Mouse (Mus musculus) erythroblast, embryonic 14.5 days (primary cell): Measurements from ENCODE around the gene Chrnb1. TPM values are rescaled to one million over a fixed set of nuclear protein-coding genes. Genes with fewer than 3 reads are reported as not detected.

Experiments
- H3K27me3 ChIP-seq: 2 replicates; pipeline ENCODE4 v1.6.1; 2012; ENCODE audit warnings: inconsistent platforms; ENCODE audit not compliant: control insufficient read depth
- H3K36me3 ChIP-seq: 2 replicates; pipeline ENCODE4 v1.6.1; 2012; ENCODE audit warnings: mild to moderate bottlenecking, inconsistent platforms; ENCODE audit not compliant: control insufficient read depth
- H3K4me1 ChIP-seq: 2 replicates; pipeline ENCODE4 v1.6.1; 2012; ENCODE audit warnings: inconsistent platforms; ENCODE audit not compliant: control insufficient read depth
- H3K4me3 ChIP-seq: replicated peaks from 2 replicates; pipeline ENCODE3; 2012; ENCODE audit warnings: moderate library complexity, mild to moderate bottlenecking, inconsistent platforms
- H3K9me3 ChIP-seq: 2 replicates; pipeline ENCODE4 v1.6.1; 2012; ENCODE audit warnings: low read length, inconsistent platforms, mixed read lengths; ENCODE audit not compliant: control insufficient read depth
- GATA1 ChIP-seq: IDR thresholded peaks from 2 replicates; pipeline ENCODE4 v1.6.1; 2012; ENCODE audit warnings: low read length, inconsistent platforms, mixed read lengths
- TAL1 ChIP-seq: IDR thresholded peaks from 3 replicates; pipeline ENCODE4 v1.6.1; 2012; ENCODE audit warnings: low read length, inconsistent platforms, mixed read lengths
- polyA plus RNA-seq: library from polyadenylated mRNA; stranded (reverse); fragments of >175 nt; gene quantifications from 2 replicates; pipeline ENCODE4 v1.2.3, GENCODE M21; 2012

Chrnb1 gene
- polyA plus RNA-seq, 1 experiment = not detected

DNA sequence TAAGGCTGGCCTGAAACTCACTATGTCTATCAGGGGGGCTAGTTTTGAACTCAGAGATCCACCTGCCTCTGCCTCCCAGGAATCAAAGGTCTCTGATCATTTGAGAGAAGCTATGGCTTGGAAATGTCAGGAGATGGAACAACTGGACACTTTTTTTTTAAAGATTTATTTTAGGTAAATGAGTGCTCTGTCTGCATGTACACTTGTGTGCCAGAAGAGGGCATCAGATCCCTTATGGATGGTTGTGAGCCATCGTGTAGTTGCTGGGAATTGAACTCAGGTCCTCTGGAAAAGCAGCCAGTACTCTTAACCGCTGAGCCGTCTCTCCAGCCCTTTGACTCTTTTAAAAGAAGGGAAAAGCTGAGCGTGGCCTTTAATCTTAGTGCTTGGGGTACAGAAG lies 10.6 kb upstream of the Chrnb1 start:
- Histone ChIP-seq H3K9me3 (peaks cover 29% of the 10 kb centered on the region), H3K27me3 (peaks cover 87% of the 10 kb centered on the region), H3K36me3 (no peaks in the 10 kb centered on the region), H3K4me3 (no peak overlapping the region), H3K4me1 (peaks cover 33% of the 10 kb centered on the region)
- TF ChIP-seq TAL1 = no peak
- TF ChIP-seq GATA1 = no peak

- peaks cover 43% of the 10 kb centered on the region for H3K4me1 ChIP-seq
- no peaks in the 10 kb centered on the region for H3K36me3 ChIP-seq
- no peak for TF ChIP-seq TAL1
- TF ChIP-seq GATA1 = no peak
- H3K27me3 ChIP-seq = peaks cover 87% of the 10 kb centered on the region
- H3K4me3 ChIP-seq = no peak within 1 kb of the TSS
- peaks cover 38% of the 10 kb centered on the region for H3K9me3 ChIP-seq
Observed at GRCm38 (mm10) chr11:69804972-69805909, 9.5 kb upstream of the Chrnb1 start, which contains the start of gene Tmem102. Gene Tmem102, minus strand, starts transcription at chr11:69805624.

DNA sequence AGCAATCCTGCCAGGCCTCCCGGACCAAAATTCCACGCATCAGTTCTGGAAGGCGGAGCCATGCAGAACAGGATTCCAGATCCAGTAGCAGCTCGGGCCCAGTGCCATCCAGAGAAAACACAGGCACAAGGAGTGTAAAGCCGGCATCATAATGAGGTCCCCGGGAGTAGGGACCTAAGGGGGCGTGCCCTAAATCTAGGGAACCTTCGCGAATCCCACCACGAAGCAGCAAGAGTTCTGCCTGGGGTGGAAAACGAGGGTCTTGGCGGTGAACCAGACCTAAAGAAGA lies 8.9 kb upstream of the Chrnb1 start:
- TF ChIP-seq GATA1 (no peak), TAL1 (no peak)
- no peak overlapping the region for H3K4me3 ChIP-seq
- H3K9me3 ChIP-seq = peaks cover 42% of the 10 kb centered on the region
- H3K4me1 ChIP-seq = peaks cover 46% of the 10 kb centered on the region
- no peaks in the 10 kb centered on the region for H3K36me3 ChIP-seq
- peaks cover 88% of the 10 kb centered on the region for H3K27me3 ChIP-seq

- Histone ChIP-seq H3K36me3 (no peaks in the 10 kb centered on the region), H3K9me3 (peaks cover 46% of the 10 kb centered on the region), H3K27me3 (peaks cover 88% of the 10 kb centered on the region), H3K4me3 (peak overlapping the region; percentile 45), H3K4me1 (peaks cover 52% of the 10 kb centered on the region)
- TF ChIP-seq TAL1 = no peak
- TF ChIP-seq GATA1 = no peak
Observed at GRCm38 (mm10) chr11:69803786-69804651, 8.3 kb upstream of the Chrnb1 start.

DNA sequence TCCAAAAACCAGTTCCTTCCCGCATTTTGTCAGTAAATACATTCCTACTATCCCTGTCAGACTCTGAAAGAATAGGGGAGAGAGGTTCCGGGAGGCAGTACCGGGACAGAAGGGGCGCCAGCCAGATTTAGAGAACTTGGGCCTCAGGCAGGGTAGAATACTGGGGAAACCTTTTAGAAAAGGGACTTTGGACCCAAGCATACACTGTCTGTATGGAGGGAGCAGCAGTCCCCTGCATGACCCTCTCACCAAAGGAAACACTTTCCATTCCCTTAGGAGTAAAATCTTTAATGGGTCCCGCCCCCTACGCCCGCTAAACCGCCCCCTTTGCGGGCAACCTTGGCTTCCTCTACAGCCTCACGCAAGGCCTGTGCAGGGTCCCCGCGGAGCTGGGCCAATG lies 7.6 kb upstream of the Chrnb1 start:
- peaks cover 94% of the 10 kb centered on the region for H3K27me3 ChIP-seq
- H3K4me3 ChIP-seq = peak overlapping the region; percentile 45
- H3K4me1 ChIP-seq = peaks cover 52% of the 10 kb centered on the region
- H3K36me3 ChIP-seq = no peaks in the 10 kb centered on the region
- peaks cover 46% of the 10 kb centered on the region for H3K9me3 ChIP-seq
- TF ChIP-seq TAL1 = no peak
- TF ChIP-seq GATA1 = no peak

DNA sequence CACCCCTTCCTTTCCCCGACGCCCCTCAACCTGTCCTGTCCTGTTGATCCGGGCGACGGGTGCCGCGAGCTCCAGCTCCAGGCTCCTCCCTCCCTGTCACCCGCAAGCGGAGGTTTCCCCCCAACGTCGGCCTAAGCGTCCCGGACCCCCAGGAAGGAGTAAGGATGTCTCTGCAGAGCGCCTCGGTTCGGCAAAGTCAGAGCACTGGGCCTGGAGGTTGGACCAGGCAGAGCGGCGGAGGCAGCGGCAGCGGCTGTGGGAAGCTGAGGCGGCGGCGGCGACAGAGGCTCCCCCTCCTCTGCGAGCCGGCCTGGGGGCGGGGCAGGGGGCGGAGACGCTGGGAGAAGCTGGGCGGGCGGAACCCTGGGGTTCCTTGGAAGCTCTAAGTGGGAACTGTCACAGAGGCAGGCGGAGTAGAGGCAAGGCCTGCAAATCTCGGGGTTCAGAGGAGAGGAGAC lies 6.9 kb upstream of the Chrnb1 start:
- Histone ChIP-seq H3K9me3 (peaks cover 46% of the 10 kb centered on the region), H3K4me1 (peaks cover 52% of the 10 kb centered on the region), H3K4me3 (peak overlapping the region; percentile 48), H3K36me3 (no peaks in the 10 kb centered on the region), H3K27me3 (peaks cover 100% of the 10 kb centered on the region)
- TF ChIP-seq GATA1 (no peak), TAL1 (no peak)

DNA sequence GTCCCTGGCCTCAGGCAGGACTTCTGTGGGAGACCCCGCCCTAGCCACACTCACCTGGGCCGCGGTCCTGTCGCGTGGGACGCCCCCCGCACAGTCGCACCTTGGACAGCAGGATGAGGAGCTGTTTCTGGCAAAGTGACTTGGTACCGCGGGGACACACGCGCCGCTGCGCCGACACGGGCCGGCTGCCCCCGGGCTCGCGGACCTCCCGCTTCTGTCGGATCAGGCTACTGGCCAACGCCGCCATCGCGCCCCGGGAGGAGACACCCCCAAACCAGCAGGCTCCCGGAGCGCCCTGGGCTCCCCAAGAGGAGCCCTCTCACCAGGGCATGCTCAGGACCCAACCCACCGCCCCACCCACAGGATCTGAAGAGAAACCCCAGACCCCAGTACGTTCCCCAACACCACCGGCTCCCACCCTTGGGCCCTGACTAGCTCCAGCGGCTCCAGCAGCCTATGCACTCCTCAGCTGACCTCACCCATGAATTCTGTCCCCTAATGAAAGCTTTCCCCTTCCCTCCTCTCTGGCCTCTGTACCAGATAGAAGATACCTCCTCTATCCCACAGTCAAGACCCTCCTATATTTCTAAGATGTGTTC lies 5.7 kb upstream of the Chrnb1 start, which contains the start of gene Fgf11:
Gene Fgf11, minus strand, starts transcription at position 479 of the 599 bp plus-strand sequence.
- TF ChIP-seq TAL1 (no peak), GATA1 (no peak)
- Histone ChIP-seq H3K9me3 (peaks cover 45% of the 10 kb centered on the region), H3K4me1 (peaks cover 52% of the 10 kb centered on the region), H3K36me3 (no peaks in the 10 kb centered on the region), H3K27me3 (peaks cover 100% of the 10 kb centered on the region), H3K4me3 (peak within 1 kb of the TSS; percentile 48)

DNA sequence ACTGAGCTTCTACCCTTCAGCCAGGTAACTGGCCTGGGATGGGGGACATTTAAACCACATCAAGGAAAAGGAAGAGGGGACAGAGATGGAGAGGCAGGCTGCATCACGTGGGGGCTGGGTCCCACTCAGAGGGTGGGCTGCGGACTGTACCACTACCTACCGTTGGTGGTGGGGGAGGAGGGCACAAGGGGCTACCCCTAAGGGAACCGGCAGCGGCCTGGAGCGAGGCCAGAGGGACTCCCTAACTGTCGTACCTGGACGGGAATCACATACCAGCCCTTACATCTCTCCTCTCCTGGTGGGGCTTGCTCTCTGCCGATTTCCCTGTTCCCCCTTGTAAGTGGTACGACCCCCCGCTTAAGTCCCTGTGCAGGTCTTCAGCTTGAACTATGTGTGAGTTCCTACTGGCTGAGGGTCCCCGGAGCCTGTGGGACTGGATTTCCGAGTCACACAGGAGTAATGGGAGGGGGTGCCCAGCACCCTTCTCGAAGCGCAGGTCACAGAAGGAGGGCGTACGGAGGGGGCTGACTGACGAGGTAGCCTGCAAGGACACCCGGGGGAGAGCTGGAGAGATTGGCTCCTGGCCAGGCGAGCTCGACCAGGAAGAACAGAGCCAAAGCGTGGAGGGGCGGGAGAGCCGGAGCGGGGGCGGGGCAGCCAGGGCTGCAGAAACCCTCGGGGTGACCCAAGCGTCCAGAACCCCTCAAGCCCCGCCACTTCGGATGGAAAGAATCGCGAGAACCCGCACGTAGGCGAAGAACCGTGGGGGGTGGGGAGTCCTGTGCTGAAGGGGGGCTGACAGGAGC lies 4.9 kb upstream of the Chrnb1 start:
- Histone ChIP-seq H3K9me3 (peaks cover 45% of the 10 kb centered on the region), H3K4me1 (peaks cover 57% of the 10 kb centered on the region), H3K27me3 (peaks cover 100% of the 10 kb centered on the region), H3K36me3 (no peaks in the 10 kb centered on the region), H3K4me3 (no peak overlapping the region)
- TF ChIP-seq GATA1 = no peak
- TF ChIP-seq TAL1 = no peak
